Mouse (Mus musculus) liver, adult 2 months (tissue): ENCODE measurements around the gene Krt34. TPM values are rescaled to one million over a fixed set of nuclear protein-coding genes. Genes with fewer than 3 reads are reported as not detected.

Source experiments
- DNase-seq: peaks from one replicate; pipeline ENCODE4 v3.0.0-alpha.2; 2011; ENCODE audit warnings: low read depth, low spot score; ENCODE audit errors: extremely low read depth
- H3K27ac ChIP-seq: fragments of 200-500 bp; replicated peaks from 2 replicates; pipeline ENCODE4 v1.5.1; 2012; ENCODE audit warnings: low read depth, mild to moderate bottlenecking, control low read depth, inconsistent platforms, low read length; ENCODE audit not compliant: insufficient read depth
- H3K27me3 ChIP-seq: fragments of 200-500 bp; 2 replicates; pipeline ENCODE4 v1.6.1; 2012; ENCODE audit warnings: mild to moderate bottlenecking, moderate library complexity, low read length, inconsistent platforms; ENCODE audit not compliant: control insufficient read depth, insufficient read depth
- H3K36me3 ChIP-seq: fragments of 200-500 bp; 2 replicates; pipeline ENCODE4 v1.6.1; 2012; ENCODE audit warnings: low read length, inconsistent platforms; ENCODE audit not compliant: control insufficient read depth, insufficient read depth
- H3K4me1 ChIP-seq: fragments of 200-500 bp; 2 replicates; pipeline ENCODE4 v1.6.1; 2011; ENCODE audit warnings: low read length; ENCODE audit not compliant: control insufficient read depth, insufficient read depth
- H3K4me3 ChIP-seq: fragments of 200-500 bp; 2 replicates; pipeline ENCODE4 v1.5.1; 2011; ENCODE audit warnings: low read depth, mild to moderate bottlenecking, control low read depth, low read length, moderate library complexity; ENCODE audit not compliant: insufficient read depth
- H3K79me2 ChIP-seq: fragments of 200-500 bp; 2 replicates; pipeline ENCODE4 v1.6.1; 2012; ENCODE audit warnings: inconsistent platforms, mild to moderate bottlenecking, low read length, moderate library complexity; ENCODE audit not compliant: control insufficient read depth, insufficient read depth
- H3K9ac ChIP-seq: fragments of 200-500 bp; 2 replicates; pipeline ENCODE4 v1.6.1; 2012; ENCODE audit warnings: low read depth, mild to moderate bottlenecking, control low read depth, inconsistent platforms, low read length
- CTCF ChIP-seq: fragments of 200-500 bp; IDR thresholded peaks from 2 replicates; pipeline ENCODE4 v1.5.1; 2011; ENCODE audit warnings: low read depth, low read length, control low read depth
- POLR2A ChIP-seq: fragments of 200-500 bp; IDR thresholded peaks from 2 replicates; pipeline ENCODE4 v1.6.1; 2011; ENCODE audit warnings: low read length, control low read depth; ENCODE audit not compliant: insufficient read depth; ENCODE audit errors: extremely low read depth
- WGBS: fragments of 180-500 bp; shearing (Covaris S2); methylation state at CpG from one replicate; pipeline ENCODE4 v1.1.7; 2018; 5-methylcytosine and 5-hydroxymethylcytosine counted together
- polyA plus RNA-seq: library from polyadenylated mRNA; depleted of rRNA; stranded (reverse); fragments of >200 nt; gene quantifications from 2 replicates; pipeline ENCODE4 v1.2.3, GENCODE M21; 2012; rRNA removed
- total RNA-seq: library from RNA; depleted of rRNA; stranded (reverse); fragments of >200 nt; gene quantifications from 2 replicates; pipeline ENCODE4 v1.2.3, GENCODE M21; 2014; rRNA removed

Krt34 gene
- total and polyA plus RNA-seq, 2 experiments: not detected

- H3K27me3 ChIP-seq: peaks cover 7% of the 10 kb centered on the region; the same call in 1 of the 2 replicates
- 19% methylated on average over 4 of the region's 4 CpGs for WGBS
- H3K4me1 ChIP-seq: no peaks in the 10 kb centered on the region
- H3K27ac ChIP-seq: no peak overlapping the region
- no peak for DNase-seq
- TF ChIP-seq CTCF (no peak), POLR2A (no peak)
- no peaks in the 10 kb centered on the region for H3K79me2 ChIP-seq
- no peak overlapping the region for H3K9ac ChIP-seq
- H3K4me3 ChIP-seq: no peak overlapping the region
- H3K36me3 ChIP-seq: no peaks in the 10 kb centered on the region
Measured at GRCm38 (mm10) chr11:99994384-99994661, 47.0 kb downstream of the Krt34 start.

DNA sequence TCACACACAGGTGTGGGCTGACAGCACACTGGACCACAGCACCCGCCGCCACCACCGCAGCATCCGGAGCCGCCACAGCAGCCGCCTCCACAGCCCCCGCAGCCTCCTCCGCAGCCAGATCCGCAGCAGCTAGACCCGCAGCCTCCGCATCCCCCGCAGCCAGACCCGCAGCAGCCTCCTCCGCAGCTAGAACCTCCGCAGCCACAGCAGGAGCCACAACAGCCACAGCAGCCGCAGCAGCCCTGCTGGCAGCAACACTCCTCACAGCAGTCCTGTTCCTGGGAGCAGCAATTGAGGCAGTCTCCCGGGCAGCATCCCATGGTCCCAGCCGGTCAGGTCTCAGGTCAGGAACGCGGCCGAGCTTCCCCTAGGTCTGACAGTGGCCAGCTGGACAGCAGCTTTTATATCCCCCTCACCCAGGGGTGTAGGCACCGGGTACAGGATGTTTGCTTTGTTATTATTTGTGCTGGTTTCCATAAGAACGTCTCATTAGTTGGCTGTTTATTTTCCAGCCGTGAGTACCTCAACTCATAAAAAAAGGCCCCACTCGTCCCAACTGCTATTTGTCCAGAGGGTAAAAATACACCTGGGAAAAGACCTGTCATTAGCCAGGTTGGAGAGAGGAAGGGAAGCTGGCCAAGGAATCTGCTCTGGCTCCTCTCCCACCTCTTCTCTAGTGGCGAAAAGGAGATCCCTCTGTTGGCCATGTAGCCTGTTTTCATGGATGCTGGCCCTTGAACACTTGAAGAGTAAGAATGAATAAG is 47.6 kb downstream of the Krt34 start, which contains the start of gene Krtap17-1:
Gene Krtap17-1, minus strand, starts transcription at position 375 of the 764 bp plus-strand sequence.
- no peaks in the 10 kb centered on the region for H3K4me1 ChIP-seq
- H3K4me3 ChIP-seq: no peak within 1 kb of the TSS
- H3K27ac ChIP-seq: no peak within 1 kb of the TSS
- peaks cover 7% of the 10 kb centered on the region; the same call in 1 of the 2 replicates for H3K27me3 ChIP-seq
- no peak for DNase-seq
- TF ChIP-seq CTCF (no peak), POLR2A (no peak)
- 11% methylated on average over 26 of the region's 26 CpGs for WGBS
- no peaks in the 10 kb centered on the region for H3K79me2 ChIP-seq
- H3K36me3 ChIP-seq: no peaks in the 10 kb centered on the region
- no peak within 1 kb of the TSS for H3K9ac ChIP-seq

DNA sequence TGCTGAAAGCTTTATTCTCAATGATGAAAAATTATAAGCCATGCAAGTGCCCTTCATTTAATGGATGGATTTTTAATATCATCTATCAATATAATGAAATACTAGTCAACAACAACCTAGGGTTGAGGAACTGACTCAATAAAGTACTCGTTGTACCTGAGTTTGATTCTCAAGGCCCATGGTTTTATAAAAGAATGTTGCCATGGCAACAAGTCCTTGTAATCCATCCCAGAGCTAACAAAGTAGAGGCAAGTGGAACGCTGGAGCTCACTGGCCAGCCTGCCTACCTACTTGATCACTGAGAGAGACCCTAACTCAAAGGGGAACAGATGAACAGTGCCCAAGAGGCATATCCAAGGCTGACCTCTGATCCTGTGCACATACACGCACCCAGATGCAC is 50.8 kb downstream of the Krt34 start:
- WGBS: 73% methylated on average over 3 of the region's 3 CpGs
- H3K4me3 ChIP-seq: no peak overlapping the region
- peaks cover 7% of the 10 kb centered on the region; the same call in 1 of the 2 replicates for H3K27me3 ChIP-seq
- no peaks in the 10 kb centered on the region for H3K79me2 ChIP-seq
- no peak for TF ChIP-seq POLR2A
- no peak for DNase-seq
- H3K27ac ChIP-seq: no peak overlapping the region
- H3K9ac ChIP-seq: no peak overlapping the region
- no peaks in the 10 kb centered on the region for H3K4me1 ChIP-seq
- no peaks in the 10 kb centered on the region for H3K36me3 ChIP-seq

GRCm38 (mm10) chr11:99989881-99990405 is 51.4 kb downstream of the Krt34 start:
- Histone ChIP-seq H3K4me3 (no peak overlapping the region), H3K79me2 (no peaks in the 10 kb centered on the region), H3K27me3 (peaks cover 7% of the 10 kb centered on the region; the same call in 1 of the 2 replicates), H3K4me1 (no peaks in the 10 kb centered on the region), H3K27ac (no peak overlapping the region), H3K36me3 (no peaks in the 10 kb centered on the region), H3K9ac (no peak overlapping the region)
- TF ChIP-seq CTCF (no peak), POLR2A (no peak)
- DNase-seq: no peak
- 80% methylated on average over 6 of the region's 6 CpGs for WGBS

- no peak overlapping the region for H3K27ac ChIP-seq
- WGBS: 91% methylated on average over 3 of the region's 3 CpGs
- no peaks in the 10 kb centered on the region for H3K36me3 ChIP-seq
- H3K27me3 ChIP-seq: peaks cover 1% of the 10 kb centered on the region; the same call in 1 of the 2 replicates
- DNase-seq: no peak
- no peak overlapping the region for H3K9ac ChIP-seq
- H3K4me1 ChIP-seq: no peaks in the 10 kb centered on the region
- H3K4me3 ChIP-seq: no peak overlapping the region
- TF ChIP-seq CTCF (no peak), POLR2A (no peak)
- H3K79me2 ChIP-seq: no peaks in the 10 kb centered on the region
Measured at GRCm38 (mm10) chr11:99988530-99988929, 52.8 kb downstream of the Krt34 start.

Other genes starting within 250 kb of the Krt34 start
Only the 30 nearest of the 32 such genes appear.
- gene Gm11554, start 237.1 kb downstream of the Krt34 start, total RNA-seq: not detected in 2 replicates
- gene Gm11554, start 237.1 kb downstream of the Krt34 start, polyA plus RNA-seq: not detected in 2 replicates
- gene Krtap4-13, start 231.7 kb downstream of the Krt34 start, total RNA-seq: not detected in 2 replicates
- not detected in 2 replicates for gene Krtap4-13, start 231.7 kb downstream of the Krt34 start, polyA plus RNA-seq
- not detected in 2 replicates for gene Gm11564, start 225.9 kb downstream of the Krt34 start, total RNA-seq
- gene Gm11564, start 225.9 kb downstream of the Krt34 start, polyA plus RNA-seq: not detected in 2 replicates
- gene 2300003K06Rik, start 203.5 kb downstream of the Krt34 start, total RNA-seq: not detected in 2 replicates
- gene 2300003K06Rik, start 203.5 kb downstream of the Krt34 start, polyA plus RNA-seq: not detected in 2 replicates
- gene Krtap4-16, start 189.9 kb downstream of the Krt34 start, total RNA-seq: not detected in 2 replicates
- gene Krtap4-16, start 189.9 kb downstream of the Krt34 start, polyA plus RNA-seq: not detected in 2 replicates
- gene Gm11568, start 183.6 kb downstream of the Krt34 start, total RNA-seq: not detected in 2 replicates
- gene Gm11568, start 183.6 kb downstream of the Krt34 start, polyA plus RNA-seq: not detected in 2 replicates
- gene Gm11559, start 177.1 kb downstream of the Krt34 start, total RNA-seq: not detected in 2 replicates
- gene Gm11559, start 177.1 kb downstream of the Krt34 start, polyA plus RNA-seq: not detected in 2 replicates
- not detected in 2 replicates for gene Krtap9-1, start 168.2 kb downstream of the Krt34 start, total RNA-seq
- gene Krtap9-1, start 168.2 kb downstream of the Krt34 start, polyA plus RNA-seq: not detected in 2 replicates
- 0.28 TPM in 1 of 2 replicates, not detected in the other for gene Gm11567, start 162.4 kb downstream of the Krt34 start, total RNA-seq
- not detected in 2 replicates for gene Gm11567, start 162.4 kb downstream of the Krt34 start, polyA plus RNA-seq
- gene Krtap31-1, start 133.6 kb downstream of the Krt34 start, total RNA-seq: not detected in 2 replicates
- not detected in 2 replicates for gene Krtap31-1, start 133.6 kb downstream of the Krt34 start, polyA plus RNA-seq
- gene Gm11565, start 126.8 kb downstream of the Krt34 start, total RNA-seq: not detected in 2 replicates
- gene Gm11565, start 126.8 kb downstream of the Krt34 start, polyA plus RNA-seq: not detected in 2 replicates
- gene Krtap31-2, start 105.3 kb downstream of the Krt34 start, total RNA-seq: not detected in 2 replicates
- not detected in 2 replicates for gene Krtap31-2, start 105.3 kb downstream of the Krt34 start, polyA plus RNA-seq
- not detected in 2 replicates for gene Krtap9-5, start 93.1 kb downstream of the Krt34 start, total RNA-seq
- gene Krtap9-5, start 93.1 kb downstream of the Krt34 start, polyA plus RNA-seq: not detected in 2 replicates
- not detected in 2 replicates for gene Krtap29-1, start 62.5 kb downstream of the Krt34 start, total RNA-seq
- gene Krtap29-1, start 62.5 kb downstream of the Krt34 start, polyA plus RNA-seq: not detected in 2 replicates
- not detected in 2 replicates for gene Krtap16-1, start 55.0 kb downstream of the Krt34 start, total RNA-seq
- gene Krtap16-1, start 55.0 kb downstream of the Krt34 start, polyA plus RNA-seq: not detected in 2 replicates
- not detected in 2 replicates for gene Krtap17-1, start 47.6 kb downstream of the Krt34 start, total RNA-seq
- not detected in 2 replicates for gene Krtap17-1, start 47.6 kb downstream of the Krt34 start, polyA plus RNA-seq
- not detected in 2 replicates for gene Krt33a, start 25.3 kb downstream of the Krt34 start, total RNA-seq
- gene Krt33a, start 25.3 kb downstream of the Krt34 start, polyA plus RNA-seq: not detected in 2 replicates
- gene Krt33b, start 11.7 kb downstream of the Krt34 start, total RNA-seq: not detected in 2 replicates
- not detected in 2 replicates for gene Krt33b, start 11.7 kb downstream of the Krt34 start, polyA plus RNA-seq
- not detected in 2 replicates for gene Krt31, start 9.0 kb upstream of the Krt34 start, total RNA-seq
- gene Krt31, start 9.0 kb upstream of the Krt34 start, polyA plus RNA-seq: not detected in 2 replicates
- not detected in 2 replicates for gene Krt32, start 46.7 kb upstream of the Krt34 start, total RNA-seq
- gene Krt32, start 46.7 kb upstream of the Krt34 start, polyA plus RNA-seq: not detected in 2 replicates
- gene Krt35, start 54.7 kb upstream of the Krt34 start, total RNA-seq: not detected in 2 replicates
- not detected in 2 replicates for gene Krt35, start 54.7 kb upstream of the Krt34 start, polyA plus RNA-seq
- not detected in 2 replicates for gene Krt36, start 64.1 kb upstream of the Krt34 start, total RNA-seq
- gene Krt36, start 64.1 kb upstream of the Krt34 start, polyA plus RNA-seq: not detected in 2 replicates
- not detected in 2 replicates for gene Krt13, start 80.0 kb upstream of the Krt34 start, total RNA-seq
- 0.54 TPM in 1 of 2 replicates, not detected in the other for gene Krt13, start 80.0 kb upstream of the Krt34 start, polyA plus RNA-seq
- not detected in 2 replicates for gene Krt15, start 94.4 kb upstream of the Krt34 start, total RNA-seq
- not detected in 2 replicates for gene Krt15, start 94.4 kb upstream of the Krt34 start, polyA plus RNA-seq
- 2.8 and 4.5 TPM in 2 replicates for gene Krt19, start 107.1 kb upstream of the Krt34 start, total RNA-seq
- gene Krt19, start 107.1 kb upstream of the Krt34 start, polyA plus RNA-seq: 2.4 and 2.6 TPM in 2 replicates
- not detected in 2 replicates for gene Krt9, start 151.7 kb upstream of the Krt34 start, total RNA-seq
- not detected in 2 replicates for gene Krt9, start 151.7 kb upstream of the Krt34 start, polyA plus RNA-seq
- gene Krt14, start 166.0 kb upstream of the Krt34 start, total RNA-seq: not detected in 2 replicates
- gene Krt14, start 166.0 kb upstream of the Krt34 start, polyA plus RNA-seq: not detected in 2 replicates
- gene Krt16, start 207.3 kb upstream of the Krt34 start, total RNA-seq: not detected in 2 replicates
- not detected in 2 replicates for gene Krt16, start 207.3 kb upstream of the Krt34 start, polyA plus RNA-seq
- not detected in 2 replicates for gene Krt17, start 219.5 kb upstream of the Krt34 start, total RNA-seq
- not detected in 2 replicates for gene Krt17, start 219.5 kb upstream of the Krt34 start, polyA plus RNA-seq
- not detected in 2 replicates for gene Krt42, start 228.3 kb upstream of the Krt34 start, total RNA-seq
- not detected in 2 replicates for gene Krt42, start 228.3 kb upstream of the Krt34 start, polyA plus RNA-seq